Mouse (Mus musculus) urinary bladder, adult 2 months (tissue): ENCODE data around the gene Bpnt1. TPM values are rescaled to one million over a fixed set of nuclear protein-coding genes. Genes with fewer than 3 reads are reported as not detected.

Source experiments
- DNase-seq: peaks from one replicate; pipeline ENCODE4 v3.0.0; 2022; ENCODE audit warnings: low spot score
- polyA plus RNA-seq: library from polyadenylated mRNA; depleted of rRNA; stranded (reverse); fragments of >200 nt; gene quantifications from 2 replicates; pipeline ENCODE4 v1.2.3, GENCODE M21; 2012; rRNA removed

Bpnt1 gene
- polyA plus RNA-seq, 1 experiment, result 50.8 TPM

DNA sequence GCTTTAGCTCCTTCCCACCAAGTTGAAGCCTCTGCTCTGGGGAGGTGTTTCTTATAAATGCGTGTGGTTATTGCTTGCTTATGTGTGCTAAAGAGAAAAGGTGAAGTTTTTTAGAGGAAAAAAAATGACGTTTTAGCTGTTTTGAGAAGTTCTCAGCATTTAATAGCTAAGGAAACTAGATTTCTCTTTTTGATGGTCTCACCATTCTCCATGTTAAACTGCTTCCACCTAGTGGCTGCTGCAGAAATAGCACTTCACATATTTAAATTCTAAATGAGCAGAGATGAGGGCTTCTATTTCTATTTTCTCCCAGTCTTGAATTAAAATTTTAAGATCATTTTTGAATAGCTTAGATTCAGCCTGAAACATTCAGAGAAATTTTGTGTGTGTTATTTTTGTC is 72.1 kb downstream of the Bpnt1 start:
- DNase-seq, result no peak

DNA sequence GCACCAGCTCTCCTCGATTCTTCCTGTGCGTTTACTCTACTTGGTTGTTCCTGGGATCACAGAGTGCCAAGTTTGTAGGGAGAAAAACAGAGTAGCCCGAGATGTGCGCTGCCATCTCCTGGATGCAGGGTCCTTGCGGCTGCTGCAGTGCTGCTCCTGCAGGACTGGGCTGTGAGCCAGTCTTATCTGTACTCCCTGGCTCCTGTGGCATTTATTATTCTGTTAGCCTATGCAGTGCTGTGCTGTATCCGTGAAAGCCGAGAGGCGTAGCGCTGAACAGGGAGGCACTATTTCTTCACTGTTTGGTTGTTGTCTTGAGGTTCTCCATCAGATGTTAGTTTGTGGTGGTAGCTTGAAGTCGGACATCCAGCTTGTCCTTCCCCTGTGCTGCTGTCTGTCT is 74.0 kb downstream of the Bpnt1 start:
- DNase-seq, result no peak

Other genes starting within 250 kb of the Bpnt1 start
- 24.9 and 26.7 TPM in 2 replicates for gene Rab3gap2, start 128.0 kb upstream of the Bpnt1 start, polyA plus RNA-seq
- gene Iars2, start 2.8 kb upstream of the Bpnt1 start, polyA plus RNA-seq, result 34.0 and 34.3 TPM in 2 replicates
- gene Eprs, start 30.9 kb downstream of the Bpnt1 start, polyA plus RNA-seq, result 21.5 and 30.7 TPM in 2 replicates
- gene Slc30a10, start 122.7 kb downstream of the Bpnt1 start, polyA plus RNA-seq, result 0.01 TPM in 1 of 2 replicates, not detected in the other